Comparison of ENCODE assay signal across 18 mouse cellular contexts in genomic region chr9:59339107-59339506, GRCm38 (mm10).
"Had no signal": no experiment of that assay in that cellular context is flagged by ENCODE, and none has a peak within 500 bp of the region (broad histone marks: within the 10 kb centered on the region; RNA-seq: fewer than 3 reads in every experiment).

No protein-coding gene starts in this region.

- H3K9ac ChIP-seq: liver, embryonic 13.5 days; midbrain, embryonic 12.5 days; midbrain, embryonic 15.5 days; neural tube, embryonic 12.5 days; neural tube, embryonic 15.5 days; stomach, embryonic 15.5 days had no signal

- H3K4me3 ChIP-seq: layer of hippocampus, adult 2 months; left cerebral cortex, adult 2 months; liver, embryonic 13.5 days; midbrain, embryonic 12.5 days; midbrain, embryonic 15.5 days; neural tube, embryonic 12.5 days; neural tube, embryonic 15.5 days; stomach, embryonic 15.5 days had no signal

- H3K4me1 ChIP-seq: midbrain, embryonic 12.5 days; midbrain, embryonic 15.5 days; neural tube, embryonic 12.5 days; neural tube, embryonic 15.5 days; stomach, embryonic 15.5 days had no signal

- H3K27ac ChIP-seq: kidney, postnatal 0 days; layer of hippocampus, adult 2 months; left cerebral cortex, adult 2 months; liver, embryonic 13.5 days; macrophage; midbrain, embryonic 12.5 days; midbrain, embryonic 15.5 days; neural tube, embryonic 12.5 days; neural tube, embryonic 15.5 days; stomach, embryonic 15.5 days had no signal

- ATAC-seq: intestine, postnatal 0 days; midbrain, embryonic 15.5 days had no signal

- H3K9me3 ChIP-seq: liver, embryonic 13.5 days; midbrain, embryonic 12.5 days; midbrain, embryonic 15.5 days; neural tube, embryonic 12.5 days; neural tube, embryonic 15.5 days; stomach, embryonic 15.5 days had no signal

- H3K4me2 ChIP-seq: liver, embryonic 13.5 days; midbrain, embryonic 12.5 days; midbrain, embryonic 15.5 days; neural tube, embryonic 12.5 days; neural tube, embryonic 15.5 days; stomach, embryonic 15.5 days had no signal

- DNase-seq: kidney, adult 2 months; kidney, postnatal 25 days; layer of hippocampus, adult 9-11 months; liver, embryonic 13.5 days; right cerebral cortex, adult 18-20 months; right cerebral cortex, postnatal 14 days; right cerebral cortex, postnatal 4 days; spleen, adult 18-20 months had no signal

- H3K27me3 ChIP-seq: liver, embryonic 13.5 days; midbrain, embryonic 12.5 days; midbrain, embryonic 15.5 days; neural tube, embryonic 12.5 days; neural tube, embryonic 15.5 days; stomach, embryonic 15.5 days had no signal
